Mouse (Mus musculus) mesoderm, embryonic 11.5 days (tissue): ENCODE results near the gene Szrd1.

ENCODE experiments used
- DNase-seq: peaks from one replicate; pipeline ENCODE4 v3.0.0-alpha.2; 2012; ENCODE audit warnings: low read depth, low spot score

Gene Szrd1

DNA sequence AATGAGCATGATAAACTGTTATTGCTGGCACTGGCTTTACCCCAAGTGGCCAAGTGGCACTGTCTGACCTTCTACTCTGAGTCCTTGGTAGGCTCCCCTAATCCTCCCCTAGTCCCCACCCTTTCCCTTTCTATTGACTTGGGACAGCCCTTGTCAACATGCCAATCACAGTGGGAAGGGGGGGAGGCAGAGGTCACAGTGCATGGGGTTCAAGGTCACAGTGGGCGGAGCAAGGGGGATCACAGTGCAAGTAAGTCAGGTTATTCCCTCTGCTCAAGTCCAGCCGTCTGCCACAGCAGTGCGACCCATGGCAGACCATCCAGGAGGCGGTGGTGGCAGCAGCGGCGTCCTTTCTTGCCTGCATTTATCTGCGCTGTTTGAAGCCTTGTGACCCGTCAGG is 24.2 kb downstream of the Szrd1 start:
- DNase-seq, result no peak

DNA sequence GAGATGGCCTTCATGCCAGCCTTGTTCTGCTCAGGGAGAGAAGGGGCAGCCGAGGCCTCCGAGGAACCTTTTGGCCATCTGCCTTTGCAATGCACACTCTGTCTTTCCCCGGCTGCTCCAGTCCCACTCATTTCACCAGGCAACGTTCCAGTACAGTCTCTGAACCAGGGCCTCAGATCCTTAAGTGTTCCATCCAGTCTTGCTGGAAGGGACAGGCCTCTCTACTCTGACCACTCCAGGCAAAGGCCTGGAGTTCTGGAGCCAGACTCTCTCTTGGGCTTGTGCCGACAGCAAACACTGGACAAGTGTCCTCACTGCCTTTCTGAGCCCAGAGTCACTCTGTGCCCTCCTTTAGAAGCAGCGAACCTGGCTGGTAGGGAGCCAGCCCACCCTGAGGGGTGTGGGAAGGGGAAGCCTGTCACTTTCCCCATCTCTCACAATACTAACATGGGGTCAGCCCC is 25.0 kb downstream of the Szrd1 start:
- DNase-seq, result no peak

DNA sequence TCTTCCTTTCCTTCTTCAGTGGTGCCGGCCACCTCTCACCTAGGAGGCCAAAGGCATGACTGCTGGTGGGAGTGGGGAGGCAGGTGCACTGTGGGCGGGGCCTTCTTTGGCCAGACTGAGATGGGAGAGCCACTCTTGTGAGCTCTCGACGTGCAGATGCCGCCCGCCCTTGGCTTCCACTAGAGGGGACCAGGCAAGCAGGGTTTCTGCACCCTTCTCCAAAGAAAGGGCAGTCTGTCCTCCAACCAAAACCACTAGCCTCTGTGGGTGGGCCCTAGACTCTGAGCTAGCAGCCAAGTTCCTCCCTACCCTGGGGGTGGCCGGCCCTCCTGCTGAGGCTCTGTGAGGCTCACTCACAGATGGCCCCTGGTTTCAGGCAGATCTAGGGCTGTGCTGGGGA is 25.7 kb downstream of the Szrd1 start:
- no peak for DNase-seq

DNA sequence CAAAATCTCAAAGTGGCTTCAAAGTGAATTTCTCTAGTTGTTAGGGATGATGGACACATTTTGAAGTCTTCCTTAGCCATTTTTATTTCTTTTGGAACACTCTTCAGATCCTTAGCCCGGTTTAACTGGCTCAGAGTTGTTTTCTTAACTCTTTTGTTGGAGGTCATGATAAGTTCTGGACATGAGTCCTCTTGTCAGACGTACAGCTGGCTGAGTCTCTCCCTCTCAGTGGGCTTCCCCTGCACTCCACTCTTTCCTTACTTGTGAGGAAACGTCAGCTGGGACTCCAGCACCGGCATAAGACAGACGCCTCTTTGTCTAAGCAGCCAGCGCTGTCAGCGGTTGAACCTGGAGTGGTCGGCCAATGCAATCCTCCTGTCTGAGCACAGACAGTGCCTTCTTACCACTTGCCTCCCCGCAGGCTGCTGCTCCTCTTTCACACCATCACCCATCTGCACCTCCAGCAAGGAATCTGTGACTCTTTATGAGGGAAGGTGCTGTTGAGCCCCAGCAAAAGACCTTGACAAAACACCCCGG is 31.3 kb downstream of the Szrd1 start:
- peak; percentile 63 for DNase-seq

DNA sequence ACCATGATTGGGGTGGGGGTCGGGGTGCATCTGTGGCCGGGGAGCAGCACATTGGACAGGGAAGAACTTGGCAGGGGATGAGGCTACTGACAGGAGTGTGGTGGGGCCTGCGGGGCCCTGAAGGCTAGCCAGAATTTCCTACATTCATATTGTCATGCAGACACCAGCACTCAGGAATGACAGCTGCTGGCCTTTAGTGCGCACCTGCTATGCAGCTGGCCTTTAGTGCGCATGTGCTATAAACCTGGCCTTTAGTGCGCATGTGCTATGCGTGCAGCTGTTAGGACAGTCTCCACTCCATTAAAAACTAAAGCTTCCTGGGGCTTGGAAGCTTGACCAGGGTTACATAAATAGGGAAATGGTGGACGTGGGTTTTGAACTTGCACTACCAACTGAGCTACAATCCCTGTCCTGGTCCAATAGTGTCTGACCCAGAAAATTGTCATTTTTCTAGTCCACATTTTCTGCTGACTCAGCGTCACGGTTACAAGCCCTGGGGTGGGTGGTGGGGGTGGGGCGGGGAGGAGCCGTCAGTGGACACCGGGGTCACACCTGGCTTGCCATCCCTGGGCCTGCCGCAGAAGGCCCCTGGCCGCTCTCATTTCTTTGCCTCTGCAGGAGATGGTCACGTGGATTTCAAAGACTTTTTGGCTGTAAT is 32.9 kb downstream of the Szrd1 start:
- peak; percentile 34 for DNase-seq

DNA sequence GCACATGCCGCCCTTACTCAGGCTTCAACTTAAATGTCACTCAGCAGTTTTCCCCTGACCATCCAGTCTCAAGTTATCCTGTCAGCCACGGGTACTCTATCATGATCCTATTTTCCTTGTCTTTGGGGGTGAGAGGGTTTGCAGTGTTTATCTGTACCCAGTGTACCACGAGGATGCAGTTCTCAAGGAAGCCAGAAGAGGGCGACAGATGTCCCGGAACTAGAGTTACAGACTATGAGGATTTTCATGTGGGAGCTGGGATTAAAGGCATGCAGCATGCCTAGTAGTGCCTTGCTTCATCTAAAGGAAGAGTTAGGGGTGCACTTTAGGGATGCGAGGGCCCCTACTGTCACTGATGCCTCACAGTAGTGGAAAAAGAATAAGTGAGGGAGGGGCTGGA is 37.7 kb downstream of the Szrd1 start:
- peak; percentile 58 for DNase-seq

DNA sequence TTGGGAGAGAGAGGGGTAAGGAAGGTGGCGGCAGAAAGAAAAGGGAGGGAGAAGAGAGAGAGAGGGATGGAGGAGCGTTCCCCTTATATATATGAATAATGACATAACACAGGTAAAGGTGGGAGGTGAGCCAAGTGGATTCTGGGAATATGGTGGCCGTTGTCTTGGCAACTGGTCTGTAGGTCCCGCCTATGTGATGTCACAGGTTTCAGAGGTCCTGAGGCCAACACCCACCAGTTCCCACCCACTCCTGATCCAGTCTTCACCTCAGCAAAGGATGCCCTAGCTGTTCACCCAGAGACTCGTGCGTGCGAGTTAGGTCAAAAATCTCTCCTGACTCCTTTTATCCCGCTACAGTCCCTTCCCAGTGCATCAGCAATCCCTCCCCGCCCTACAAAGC is 38.3 kb downstream of the Szrd1 start:
- DNase-seq, result no peak

DNA sequence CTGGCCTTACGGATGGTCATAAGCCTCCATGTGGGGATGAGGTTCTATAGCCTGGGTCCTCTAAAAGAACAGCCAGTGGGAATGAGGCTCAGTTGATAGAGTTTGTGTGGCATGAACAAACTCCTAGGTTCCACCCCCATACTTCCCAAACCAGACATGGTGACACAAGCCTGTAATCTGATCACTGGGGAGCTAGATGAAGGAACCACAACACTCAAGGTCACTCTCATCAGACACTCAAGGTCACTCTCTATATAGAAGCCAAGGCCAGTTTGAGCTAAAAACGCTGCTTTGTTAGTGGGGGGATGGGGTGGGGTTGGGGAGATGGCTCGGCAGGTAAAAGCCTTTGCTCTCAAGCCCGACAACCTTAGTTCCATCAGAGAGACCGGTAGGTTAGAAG is 39.6 kb downstream of the Szrd1 start:
- DNase-seq, result no peak

DNA sequence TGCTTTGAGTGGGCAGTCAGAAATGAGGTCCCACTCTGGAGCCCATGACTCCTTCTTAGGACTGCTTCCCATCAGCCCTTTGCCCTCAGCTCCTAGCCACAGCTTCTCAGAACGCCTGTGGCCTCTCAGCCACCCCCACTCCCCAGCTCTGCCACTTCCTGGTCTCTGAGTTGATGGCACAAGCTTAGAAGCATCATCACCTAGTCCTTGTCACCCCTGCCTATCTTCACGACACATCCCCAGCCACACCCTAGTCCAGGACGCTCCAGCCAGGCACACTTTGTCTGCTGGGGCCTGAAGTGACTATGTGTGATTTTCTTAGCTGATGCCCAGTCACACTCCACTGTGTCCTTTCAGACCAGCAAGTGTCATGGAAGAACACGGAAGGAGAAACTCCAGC is 40.6 kb downstream of the Szrd1 start:
- DNase-seq, result no peak

DNA sequence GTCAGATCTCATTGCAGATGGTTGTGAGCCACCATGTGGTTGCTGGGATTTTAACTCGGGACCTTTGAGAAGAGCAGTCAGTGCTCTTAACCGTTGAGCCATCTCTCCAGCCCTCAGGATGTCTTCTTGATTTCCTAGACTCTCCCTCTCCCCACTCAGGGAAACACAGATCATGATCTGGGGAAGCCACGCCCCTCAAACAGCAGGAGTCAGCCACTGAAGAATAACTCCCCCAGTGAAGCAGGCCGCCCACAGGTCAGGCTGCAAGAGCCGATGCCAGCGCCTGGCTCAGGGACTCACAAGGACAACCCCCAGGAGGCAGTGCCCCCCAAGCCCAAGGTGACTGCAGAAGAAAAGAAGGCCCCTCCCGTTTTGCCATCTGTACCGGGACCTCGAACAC is 42.9 kb downstream of the Szrd1 start:
- DNase-seq, result peak; percentile 14

DNA sequence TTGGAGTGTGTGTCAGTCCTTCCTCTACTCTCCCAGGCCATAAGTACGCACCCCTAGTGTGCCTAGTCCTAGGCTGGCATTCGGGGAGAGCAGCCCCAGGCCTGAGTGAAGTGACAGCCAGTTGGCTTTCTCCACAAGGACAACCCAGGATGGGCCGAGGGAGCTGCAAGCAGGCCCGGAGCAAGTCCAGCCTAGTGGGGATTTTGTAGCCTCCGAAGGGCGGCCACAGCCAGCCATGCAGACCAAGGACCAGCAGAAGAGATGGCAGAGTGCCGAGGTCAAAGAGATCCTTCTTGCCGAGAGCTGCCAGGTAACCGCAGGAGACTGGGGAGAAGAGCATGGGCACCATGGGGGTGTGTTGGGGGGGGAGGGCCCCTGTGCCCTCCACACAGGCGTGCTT is 44.6 kb downstream of the Szrd1 start:
- DNase-seq, result no peak

DNA sequence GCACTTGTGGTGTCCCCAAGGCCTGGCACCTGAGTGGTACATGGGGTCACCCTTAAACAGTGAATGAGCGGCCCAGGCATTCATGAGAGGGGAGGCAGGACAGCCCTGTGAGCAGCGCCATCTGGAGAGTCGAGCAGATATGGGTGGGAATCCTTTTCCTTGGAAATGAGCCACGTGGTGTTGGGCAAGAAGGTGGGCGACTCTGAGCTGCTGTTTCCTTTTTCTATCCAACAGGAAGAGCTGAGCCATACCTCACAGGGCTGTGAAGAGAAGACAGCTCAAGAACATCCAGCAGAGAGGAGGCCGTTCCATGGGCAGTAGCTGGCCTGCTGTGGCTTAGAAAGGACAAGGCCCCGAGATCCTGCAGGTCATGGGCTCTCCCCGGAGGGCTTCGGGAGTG is 50.9 kb downstream of the Szrd1 start:
- DNase-seq, result no peak

DNA sequence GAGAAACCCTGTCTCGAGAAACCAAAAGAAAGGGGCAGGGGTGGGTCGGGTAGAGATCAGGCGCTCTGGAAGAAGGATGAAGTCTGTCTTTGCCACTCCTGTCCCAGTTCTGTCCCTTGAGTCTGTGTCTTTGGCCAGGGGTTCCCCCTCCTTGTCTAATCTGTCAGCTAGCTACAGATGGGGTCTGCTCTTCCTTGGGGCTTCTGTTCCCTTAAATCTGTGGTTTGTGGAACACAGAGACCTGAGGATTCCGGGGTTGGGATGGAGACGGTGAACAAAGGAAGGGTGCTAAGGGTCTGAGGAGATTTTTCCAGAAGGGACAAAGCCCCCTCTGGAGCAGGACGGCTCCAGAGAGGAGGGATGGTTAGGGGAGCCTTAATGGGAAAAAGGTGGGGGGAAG is 51.5 kb downstream of the Szrd1 start, which contains the start of gene Spata21:
Spata21 (plus strand) TSS at position 301 of the 400 bp plus-strand sequence.
- no peak for DNase-seq

DNA sequence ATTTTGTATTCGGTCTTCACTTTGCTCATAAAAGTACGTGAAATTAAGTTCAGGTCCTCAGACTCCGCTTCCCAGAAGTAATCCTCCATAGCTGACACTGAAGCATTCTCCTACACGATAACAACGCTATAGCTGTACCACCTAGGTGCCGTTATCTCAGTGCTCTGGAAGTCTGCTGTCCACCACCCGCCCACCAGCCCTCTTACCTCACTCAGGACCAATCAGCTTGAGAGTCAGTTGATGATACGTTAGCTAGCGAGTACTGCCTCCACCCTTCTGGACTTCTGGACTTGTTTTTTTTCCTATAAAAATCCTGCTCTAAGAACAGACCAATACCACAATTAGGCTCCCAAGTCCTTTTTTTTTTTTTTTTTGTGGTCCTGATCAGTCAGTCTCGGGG is 52.7 kb downstream of the Szrd1 start:
- no peak for DNase-seq

DNA sequence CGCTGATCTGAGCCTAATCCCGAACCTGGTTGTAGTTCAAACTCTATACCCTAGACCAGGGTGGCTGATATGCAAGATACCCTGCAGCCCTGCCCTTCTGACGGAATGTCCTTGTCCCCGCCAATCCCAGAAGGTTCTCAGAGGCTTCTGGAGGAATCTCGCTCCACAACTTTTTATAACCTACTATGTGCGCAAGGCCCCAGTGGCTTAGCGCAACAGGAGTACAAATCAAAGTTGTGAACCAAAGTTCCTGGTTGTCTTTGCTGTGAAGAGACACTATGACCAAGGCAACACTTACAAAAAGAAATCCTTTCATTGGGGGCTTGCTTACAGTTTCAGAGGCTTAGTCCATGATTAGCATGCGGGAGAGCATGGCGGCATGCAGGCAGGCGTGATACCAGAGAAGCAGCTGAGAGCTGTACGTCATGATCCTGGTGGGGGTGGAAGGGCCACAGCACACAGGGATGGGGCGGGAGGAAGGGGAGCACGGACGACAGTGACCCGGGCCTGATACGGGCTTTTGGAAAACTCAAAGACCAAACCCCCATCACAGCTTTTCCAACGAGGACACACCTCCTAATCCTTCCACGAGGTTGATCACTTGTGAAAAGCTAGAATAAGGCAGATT is 61.0 kb downstream of the Szrd1 start:
- DNase-seq, result no peak

DNA sequence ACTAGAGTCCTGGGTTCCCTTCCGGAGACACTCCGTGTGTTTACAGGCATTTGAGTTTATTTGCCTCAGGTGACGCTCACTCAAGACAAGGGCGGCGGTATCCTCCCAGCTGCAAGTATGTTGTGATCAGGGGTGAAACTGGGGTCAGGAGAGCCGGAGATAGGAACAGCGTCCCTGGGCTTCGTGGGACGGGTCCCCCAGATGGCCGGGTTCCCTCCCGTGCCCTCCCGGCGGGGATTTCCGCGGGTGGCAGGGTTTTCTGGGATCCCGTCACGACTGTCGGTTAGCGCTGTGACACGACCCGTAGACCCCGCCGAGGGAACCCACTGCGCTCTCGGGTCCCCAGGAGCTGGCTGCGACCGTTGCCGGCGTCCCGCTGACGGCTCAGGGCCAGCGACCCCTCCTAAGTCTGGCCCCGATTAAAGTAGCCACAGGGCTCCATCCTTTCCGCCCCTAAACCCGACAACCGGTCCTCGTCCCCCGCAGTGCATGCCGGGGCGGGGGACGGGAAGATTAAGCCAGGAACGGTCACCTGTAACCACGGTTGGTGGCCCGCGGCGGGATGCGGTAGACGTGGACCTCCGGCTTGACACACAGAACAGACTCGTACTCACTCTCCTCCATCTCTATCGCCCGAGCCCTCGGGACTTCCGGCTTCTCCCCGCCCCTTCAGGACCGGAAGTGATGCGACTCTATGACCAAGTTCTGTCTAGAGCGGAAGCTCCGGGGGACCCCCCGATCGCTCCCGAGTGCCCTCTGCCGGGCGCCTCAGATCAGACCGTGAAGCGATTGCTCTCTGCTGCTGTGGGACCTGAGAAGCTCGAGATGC is 61.7 kb downstream of the Szrd1 start, which contains the start of gene Necap2:
Necap2 (minus strand) TSS at position 677 of the 829 bp plus-strand sequence.
- peak; percentile 96 for DNase-seq

DNA sequence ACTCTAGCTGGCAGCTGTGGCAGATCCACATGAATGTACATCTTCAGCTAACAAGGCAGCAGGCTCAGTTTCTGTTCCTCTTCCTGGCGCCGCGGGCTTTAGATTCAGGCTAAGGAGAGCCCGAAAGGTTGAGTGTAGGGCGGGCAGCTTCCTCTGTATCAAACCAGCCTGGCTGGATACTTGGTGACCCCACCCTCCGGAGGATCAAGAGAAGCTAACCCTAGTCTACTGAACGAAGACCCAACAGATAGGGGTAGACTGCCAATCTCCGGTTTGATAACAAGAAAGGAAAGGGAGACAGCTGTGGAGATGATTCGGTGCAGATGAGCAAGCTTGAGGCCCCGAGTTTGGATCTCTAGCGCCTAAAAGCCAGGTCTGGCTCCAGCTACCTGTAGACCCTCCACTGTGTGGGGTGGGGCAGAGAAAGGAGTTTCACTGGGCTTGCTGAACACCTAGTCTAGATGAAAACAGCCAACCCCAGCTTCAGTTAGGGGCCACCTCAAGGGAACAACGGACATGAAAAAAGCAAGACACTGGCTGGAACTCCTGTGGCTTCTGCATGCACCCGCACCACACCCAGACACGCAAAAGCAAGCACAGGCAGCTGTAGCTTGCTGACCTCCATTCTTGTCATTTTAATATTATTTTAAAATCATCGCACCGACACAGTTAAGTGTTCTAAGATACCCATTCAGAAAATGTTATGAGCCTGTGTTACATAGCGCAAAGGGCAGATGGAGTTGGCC is 62.6 kb downstream of the Szrd1 start:
- no peak for DNase-seq

DNA sequence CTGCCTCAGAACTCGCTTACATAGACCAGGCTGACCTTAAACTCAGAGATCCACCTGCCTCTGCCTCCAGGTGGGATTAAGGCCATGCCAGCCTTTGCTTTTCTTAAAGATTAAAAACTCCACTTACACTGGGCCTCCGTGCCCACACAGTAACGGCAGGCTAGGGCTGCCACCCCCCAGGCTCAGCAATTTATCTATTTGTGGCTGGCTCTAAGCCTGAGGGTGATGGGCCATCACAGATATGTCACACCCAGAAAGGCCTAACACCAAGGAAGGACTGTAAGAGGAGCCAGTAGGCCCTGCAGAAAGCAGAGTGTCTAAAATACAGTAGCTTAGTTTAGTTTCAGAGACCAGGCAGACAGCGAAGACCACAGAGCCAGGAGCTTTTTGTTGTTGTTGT is 65.5 kb downstream of the Szrd1 start:
- DNase-seq, result no peak

DNA sequence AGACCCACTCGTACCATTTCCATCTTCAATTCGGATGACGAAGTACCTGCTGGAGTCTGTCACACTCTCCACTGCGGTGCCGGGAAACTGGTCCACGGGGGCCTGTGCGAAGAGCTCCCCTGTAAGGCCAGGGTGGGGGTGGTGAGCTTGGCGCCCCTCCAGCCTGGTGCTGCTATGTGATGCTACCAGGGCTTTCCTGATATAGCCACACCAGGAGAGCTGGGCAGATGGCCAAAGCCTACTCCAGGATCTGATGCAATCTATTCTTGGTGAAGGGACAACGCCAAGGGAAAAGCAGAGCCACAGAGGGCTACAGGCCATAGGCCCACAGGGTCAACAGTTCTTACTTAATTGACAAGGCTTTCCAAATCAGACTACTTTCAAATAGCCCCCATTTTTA is 65.9 kb downstream of the Szrd1 start:
- no peak for DNase-seq

DNA sequence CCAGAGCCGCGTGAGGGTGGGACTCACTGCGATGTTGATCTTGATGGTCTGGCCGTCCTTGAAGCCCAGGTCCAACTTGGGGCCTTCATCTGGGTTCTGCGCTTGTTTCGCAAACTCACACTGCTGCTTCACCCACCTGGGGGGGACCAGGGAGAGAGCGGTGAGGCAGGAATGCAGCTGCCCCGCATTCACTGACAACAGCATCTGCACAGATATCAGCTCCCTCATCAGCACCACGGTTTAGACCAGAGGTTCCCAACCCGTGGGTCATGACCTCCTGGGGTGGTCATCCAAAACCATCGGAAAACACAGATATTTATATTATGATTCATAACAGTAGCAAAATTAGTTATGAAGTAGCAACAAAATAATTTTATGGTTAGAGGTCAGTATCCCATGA is 67.1 kb downstream of the Szrd1 start:
- DNase-seq, result no peak

DNA sequence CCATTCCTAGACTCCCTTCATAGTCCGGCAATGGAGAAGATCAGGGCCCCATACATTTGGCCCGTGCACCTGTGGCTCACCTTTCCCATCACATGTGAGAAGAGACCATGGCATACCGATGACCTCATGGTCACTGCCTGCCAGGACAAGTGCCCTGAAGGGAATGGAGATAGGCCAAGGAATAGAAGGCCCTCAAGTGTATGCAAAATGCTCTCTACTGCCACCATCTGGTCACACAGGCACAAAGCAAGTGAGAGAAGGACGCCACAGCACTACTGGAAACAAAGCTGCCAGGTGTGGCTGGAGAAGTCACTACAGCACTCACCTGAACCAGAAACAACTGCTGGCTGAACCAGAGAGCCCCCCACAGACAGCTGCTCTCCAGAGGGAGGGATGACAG is 69.8 kb downstream of the Szrd1 start:
- no peak for DNase-seq

DNA sequence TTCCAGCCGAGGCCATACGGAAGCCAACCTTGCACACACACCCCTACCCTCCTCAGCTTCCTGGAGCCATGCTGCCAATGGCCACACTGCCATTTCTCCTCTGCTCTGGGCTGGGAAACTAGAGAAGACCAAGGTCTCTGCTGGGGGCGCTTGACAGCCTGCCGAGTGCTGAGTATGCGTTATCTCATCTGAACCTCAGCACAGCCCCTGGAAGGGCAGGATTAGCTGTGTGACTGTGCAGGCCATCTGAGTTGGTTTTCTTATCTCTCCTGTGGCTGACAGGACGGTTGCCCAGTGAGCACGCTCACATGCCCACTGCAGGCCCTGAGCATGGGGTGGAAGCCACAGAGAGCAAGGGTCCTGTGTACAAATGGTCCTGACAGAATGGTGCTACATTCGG is 70.9 kb downstream of the Szrd1 start:
- no peak for DNase-seq
